Mouse (Mus musculus) MEL (cell line): ENCODE results near the gene Nfatc2ip. TPM values are rescaled to one million over a fixed set of nuclear protein-coding genes. Genes with fewer than 3 reads are reported as not detected.

ENCODE experiments used
- DNase-seq: peaks from one replicate; pipeline ENCODE4 v3.0.0; 2011; ENCODE audit warnings: low read depth, low spot score
- H3K27ac ChIP-seq: 2 replicates; pipeline ENCODE4 v1.5.1; 2012; ENCODE audit warnings: low read depth, mild to moderate bottlenecking, control low read depth, low read length, moderate library complexity; ENCODE audit not compliant: control insufficient read depth
- H3K27me3 ChIP-seq, 2 experiments: fragments of 150-350 bp in 1 of 2; sonication (generic) in 1 of 2; 2 replicates each; pipeline ENCODE4 v1.6.1; 2012; ENCODE audit warnings: low read length in 2 of 2, mild to moderate bottlenecking in 2 of 2, improper control_type of control experiment in 1 of 2, moderate library complexity in 1 of 2; ENCODE audit not compliant: insufficient read depth in 2 of 2, control insufficient read depth in 1 of 2
- H3K36me3 ChIP-seq, 2 experiments: 2 replicates each; pipeline ENCODE4 v1.6.1; 2012 to 2014; ENCODE audit warnings: low read length in 2 of 2, improper control_type of control experiment in 1 of 2, inconsistent platforms in 1 of 2, mild to moderate bottlenecking in 1 of 2; ENCODE audit not compliant: insufficient read depth in 2 of 2, control insufficient read depth in 1 of 2
- H3K4me1 ChIP-seq, 2 experiments: fragments of 150-350 bp in 1 of 2; sonication (generic) in 1 of 2; 2 replicates each; pipeline ENCODE4 v1.6.1; 2012; ENCODE audit warnings: low read length in 2 of 2, improper control_type of control experiment in 1 of 2, mild to moderate bottlenecking in 1 of 2; ENCODE audit not compliant: insufficient read depth in 2 of 2, control insufficient read depth in 1 of 2
- H3K4me3 ChIP-seq, 2 experiments: fragments of 150-350 bp in 1 of 2; sonication (generic) in 1 of 2; 2 replicates each; pipeline ENCODE4 v1.5.1; 2012; ENCODE audit warnings: low read depth in 2 of 2, low read length in 2 of 2, mild to moderate bottlenecking in 2 of 2, moderate library complexity in 2 of 2, control low read depth in 1 of 2, improper control_type of control experiment in 1 of 2; ENCODE audit not compliant: control insufficient read depth in 1 of 2, insufficient read depth in 1 of 2
- H3K79me2 ChIP-seq: 2 replicates; pipeline ENCODE4 v1.6.1; 2012; ENCODE audit warnings: mild to moderate bottlenecking, low read length, moderate library complexity; ENCODE audit not compliant: control insufficient read depth, poor library complexity, insufficient read depth
- H3K9ac ChIP-seq: 2 replicates; pipeline ENCODE4 v1.6.1; 2012; ENCODE audit warnings: low read depth, mild to moderate bottlenecking, control low read depth, low read length, moderate library complexity; ENCODE audit not compliant: control insufficient read depth, poor library complexity, severe bottlenecking
- H3K9me3 ChIP-seq: fragments of 150-350 bp; sonication (generic); replicated peaks from 2 replicates; pipeline ENCODE4 v1.6.1; 2012; ENCODE audit warnings: mild to moderate bottlenecking, low read length, improper control_type of control experiment, moderate library complexity; ENCODE audit not compliant: insufficient read depth
- BHLHE40 ChIP-seq: IDR thresholded peaks from 2 replicates; pipeline ENCODE4 v1.6.1; 2012; ENCODE audit warnings: low read depth, mild to moderate bottlenecking, inconsistent platforms, low read length, improper control_type of control experiment, borderline replicate concordance
- E2F4 ChIP-seq: IDR thresholded peaks from 2 replicates; pipeline ENCODE4 v1.6.1; 2011; ENCODE audit warnings: low read depth, low read length, improper control_type of control experiment, borderline replicate concordance
- ELF1 ChIP-seq: IDR thresholded peaks from 2 replicates; pipeline ENCODE4 v1.6.1; 2014; ENCODE audit warnings: low read depth, mild to moderate bottlenecking, inconsistent platforms, low read length, improper control_type of control experiment, moderate library complexity
- ETS1 ChIP-seq: IDR thresholded peaks from 2 replicates; pipeline ENCODE4 v1.6.1; 2012; ENCODE audit warnings: low read depth, mild to moderate bottlenecking, inconsistent platforms, low read length, improper control_type of control experiment, moderate library complexity
- GABPA ChIP-seq: IDR thresholded peaks from 2 replicates; pipeline ENCODE4 v1.6.1; 2012; ENCODE audit warnings: low read depth, mild to moderate bottlenecking, inconsistent platforms, low read length, improper control_type of control experiment, moderate library complexity
- GATA1 ChIP-seq: IDR thresholded peaks from 2 replicates; pipeline ENCODE4 v1.6.1; 2011; ENCODE audit warnings: low read depth, low read length, improper control_type of control experiment
- HCFC1 ChIP-seq: IDR thresholded peaks from 2 replicates; pipeline ENCODE4 v1.6.1; 2012; ENCODE audit warnings: low read depth, mild to moderate bottlenecking, inconsistent platforms, low read length, improper control_type of control experiment, moderate library complexity
- JUND ChIP-seq: IDR thresholded peaks from 2 replicates; pipeline ENCODE4 v1.6.1; 2011; ENCODE audit warnings: low read depth, mild to moderate bottlenecking, improper control_type of control experiment, low read length
- KAT2A ChIP-seq: conservative IDR thresholded peaks from 2 replicates; pipeline ENCODE4 v1.6.1; 2012; ENCODE audit warnings: low read depth, low read length, improper control_type of control experiment, inconsistent platforms
- MAFK ChIP-seq: IDR thresholded peaks from 2 replicates; pipeline ENCODE4 v1.6.1; 2011; ENCODE audit warnings: low read depth, mild to moderate bottlenecking, low read length, improper control_type of control experiment, borderline replicate concordance
- MAZ ChIP-seq: IDR thresholded peaks from 2 replicates; pipeline ENCODE4 v1.6.1; 2012; ENCODE audit warnings: low read depth, mild to moderate bottlenecking, inconsistent platforms, low read length, improper control_type of control experiment
- MXI1 ChIP-seq: IDR thresholded peaks from 2 replicates; pipeline ENCODE4 v1.6.1; 2011; ENCODE audit warnings: mild to moderate bottlenecking, low read depth, low read length, improper control_type of control experiment
- MYB ChIP-seq: IDR thresholded peaks from 2 replicates; pipeline ENCODE4 v1.6.1; 2011; ENCODE audit warnings: mild to moderate bottlenecking, low read depth, low read length, improper control_type of control experiment
- NELFE ChIP-seq: IDR thresholded peaks from 2 replicates; pipeline ENCODE4 v1.6.1; 2011; ENCODE audit warnings: low read depth, low read length, improper control_type of control experiment
- NRF1 ChIP-seq: IDR thresholded peaks from 2 replicates; pipeline ENCODE4 v1.6.1; 2014; ENCODE audit warnings: low read depth, mild to moderate bottlenecking, inconsistent platforms, low read length, improper control_type of control experiment, moderate library complexity; ENCODE audit not compliant: poor library complexity, insufficient read depth, severe bottlenecking
- POLR2A ChIP-seq, 2 experiments: IDR thresholded peaks; 2 replicates each; pipeline ENCODE4 v1.6.1; 2011 to 2012; ENCODE audit warnings: low read length in 2 of 2, mild to moderate bottlenecking in 2 of 2, control low read depth in 1 of 2, improper control_type of control experiment in 1 of 2, low read depth in 1 of 2, moderate library complexity in 1 of 2; ENCODE audit not compliant: control insufficient read depth in 1 of 2, insufficient read depth in 1 of 2, poor library complexity in 1 of 2
- RCOR1 ChIP-seq: IDR thresholded peaks from 2 replicates; pipeline ENCODE4 v1.6.1; 2012; ENCODE audit warnings: low read depth, mild to moderate bottlenecking, inconsistent platforms, low read length, improper control_type of control experiment
- SIN3A ChIP-seq: IDR thresholded peaks from 2 replicates; pipeline ENCODE4 v1.6.1; 2012; ENCODE audit warnings: low read length, improper control_type of control experiment, inconsistent platforms
- TAL1 ChIP-seq: IDR thresholded peaks from 2 replicates; pipeline ENCODE4 v1.6.1; 2012; ENCODE audit warnings: mild to moderate bottlenecking, inconsistent platforms, low read length, moderate library complexity, mixed read lengths
- TBP ChIP-seq: IDR thresholded peaks from 2 replicates; pipeline ENCODE4 v1.8.0; 2011; ENCODE audit warnings: low read depth, low read length, improper control_type of control experiment
- TCF12 ChIP-seq: IDR thresholded peaks from 2 replicates; pipeline ENCODE4 v1.6.1; 2014; ENCODE audit warnings: low read depth, mild to moderate bottlenecking, inconsistent platforms, low read length, improper control_type of control experiment, moderate library complexity
- ZNF384 ChIP-seq: IDR thresholded peaks from 2 replicates; pipeline ENCODE4 v1.6.1; 2012; ENCODE audit warnings: low read depth, mild to moderate bottlenecking, inconsistent platforms, low read length, improper control_type of control experiment
- polyA plus RNA-seq, 2 experiments: library from polyadenylated mRNA; stranded (reverse) in 1 of 2; unstranded in 1 of 2; fragments of >175 nt in 1 of 2; fragments of >200 nt in 1 of 2; gene quantifications; 2 replicates each; pipeline versions ENCODE4 v1.2.1 to v1.2.4; 2012; ENCODE audit warnings: low replicate concordance in 2 of 2, low read depth in 1 of 2; ENCODE audit not compliant: insufficient read length in 2 of 2, insufficient read depth in 1 of 2, missing spikeins in 1 of 2
- total RNA-seq: library from RNA; depleted of rRNA; stranded (reverse); fragments of 300-350 nt; gene quantifications from 2 replicates; pipeline ENCODE4 v1.2.3, GENCODE M21; 2012

Gene Nfatc2ip
- total and polyA plus RNA-seq, 3 experiments: 7.9 to 13.0 TPM; not detected in 1

DNA sequence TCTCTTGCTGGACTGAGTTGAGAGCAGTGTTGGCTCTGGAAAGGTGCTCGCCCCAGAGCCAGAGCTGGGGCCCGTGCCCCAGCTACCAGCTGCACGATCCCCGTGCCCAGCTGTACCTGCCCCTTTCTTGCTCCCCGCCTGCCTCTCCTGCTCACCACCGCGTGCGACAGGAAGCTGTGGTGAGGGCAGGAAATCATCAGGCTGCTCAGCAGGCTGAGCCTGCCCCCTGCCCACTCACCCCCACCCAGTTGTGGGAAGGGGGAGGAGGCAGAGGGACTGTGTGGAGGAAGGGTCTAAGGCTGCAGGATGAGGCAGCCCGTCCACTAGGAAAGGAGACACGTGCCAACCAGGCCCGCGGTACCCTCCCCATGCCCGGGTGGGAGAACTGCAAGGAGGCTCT is 27.1 kb downstream of the Nfatc2ip start, which contains the start of gene Lat:
Lat (minus strand) TSS at position 178 of the 400 bp plus-strand sequence.
- H3K79me2 ChIP-seq: no peaks in the 10 kb centered on the region
- H3K27me3 ChIP-seq: no peaks in the 10 kb centered on the region
- no peak within 1 kb of the TSS for H3K4me3 ChIP-seq
- no peak within 1 kb of the TSS for H3K9ac ChIP-seq
- DNase-seq: no peak
- TF ChIP-seq JUND (no peak), MXI1 (no peak), MYB (no peak), HCFC1 (no peak)
- TF ChIP-seq, all 39 proteins: peak for 0
- Histone ChIP-seq H3K36me3 (no peaks in the 10 kb centered on the region), H3K27ac (no peak within 1 kb of the TSS), H3K9me3 (no peaks in the 10 kb centered on the region), H3K4me1 (no peaks in the 10 kb centered on the region)

DNA sequence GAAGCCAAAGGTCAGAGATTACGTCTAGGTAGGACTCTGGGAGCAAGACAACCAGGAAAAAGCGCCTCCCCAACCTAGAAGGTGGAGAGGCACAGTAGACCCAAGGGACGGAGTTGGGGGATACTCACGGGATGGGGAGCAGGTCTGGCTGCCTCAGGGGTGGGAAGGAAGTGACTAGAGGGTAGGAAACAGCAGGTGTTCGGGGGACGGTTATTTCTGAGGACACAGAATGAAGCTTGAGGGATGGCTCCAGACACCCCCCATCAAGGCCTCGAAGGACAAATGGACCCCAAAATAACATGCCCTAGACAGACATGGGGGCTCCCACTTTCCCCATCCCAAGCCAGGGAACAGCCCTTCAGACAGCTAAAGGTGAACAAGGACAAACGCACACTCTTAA is 28.2 kb downstream of the Nfatc2ip start:
- H3K9ac ChIP-seq: no peak overlapping the region
- TF ChIP-seq MAFK (no peak), KAT2A (no peak), NELFE (no peak), TBP (no peak), BHLHE40 (no peak), SIN3A (no peak), ZNF384 (no peak), JUND (no peak), MAZ (no peak), ELF1 (no peak), NRF1 (no peak)
- TF ChIP-seq, all 39 proteins: peak for 0

DNA sequence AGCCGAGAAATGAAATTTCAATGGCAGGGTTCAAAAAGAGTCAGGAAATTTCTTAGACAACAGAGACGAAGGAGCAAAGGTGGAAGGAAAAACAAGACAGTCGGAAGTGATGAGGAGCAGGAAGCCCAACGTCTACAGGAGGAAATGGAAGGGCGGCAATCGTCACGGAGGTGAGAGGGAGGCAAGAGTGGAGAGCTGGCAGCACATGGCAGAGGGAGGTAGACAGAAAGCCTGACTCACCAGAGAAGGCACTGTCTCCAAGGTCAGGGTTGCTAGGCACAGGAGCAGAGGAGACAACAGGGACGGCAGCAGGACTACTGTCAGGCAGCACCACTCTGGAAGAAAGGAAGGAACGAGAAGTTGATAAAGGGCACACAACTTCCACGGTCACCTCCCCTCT is 28.9 kb downstream of the Nfatc2ip start:
- H3K27me3 ChIP-seq: no peaks in the 10 kb centered on the region
- no peak for DNase-seq
- no peak overlapping the region for H3K27ac ChIP-seq
- no peaks in the 10 kb centered on the region for H3K36me3 ChIP-seq
- H3K9me3 ChIP-seq: no peaks in the 10 kb centered on the region
- no peaks in the 10 kb centered on the region for H3K4me1 ChIP-seq
- H3K79me2 ChIP-seq: no peaks in the 10 kb centered on the region
- TF ChIP-seq TBP: no peak
- no peak for TF ChIP-seq MYB
- TF ChIP-seq TAL1: no peak
- no peak for TF ChIP-seq E2F4
- TF ChIP-seq RCOR1: no peak
- TF ChIP-seq KAT2A: no peak
- no peak for TF ChIP-seq TCF12
- TF ChIP-seq GATA1: no peak
- TF ChIP-seq ZNF384: no peak
- TF ChIP-seq POLR2A (IDR thresholded peaks at IDR 0.05; ENCODE audit: control insufficient read depth in 1 of 2, insufficient read depth in 1 of 2, low read depth in 1 of 2, low read length in 2 of 2, poor library complexity in 1 of 2): no peak
- no peak for TF ChIP-seq MAZ
- TF ChIP-seq GABPA: no peak
- TF ChIP-seq ETS1: no peak
- no peak for TF ChIP-seq MXI1
- no peak overlapping the region for H3K9ac ChIP-seq
- H3K4me3 ChIP-seq: no peak overlapping the region

More for the DNA sequence above, 28.2 kb downstream of the Nfatc2ip start:
- H3K27me3 ChIP-seq: no peaks in the 10 kb centered on the region
- no peak overlapping the region for H3K4me3 ChIP-seq
- no peaks in the 10 kb centered on the region for H3K36me3 ChIP-seq
- H3K4me1 ChIP-seq: no peaks in the 10 kb centered on the region
- H3K79me2 ChIP-seq: no peaks in the 10 kb centered on the region
- H3K9me3 ChIP-seq: no peaks in the 10 kb centered on the region
- DNase-seq: no peak
- H3K27ac ChIP-seq: no peak overlapping the region
